Mouse (Mus musculus) liver, postnatal 0 days (tissue): ENCODE data around the gene Mroh2a.

Source experiments
- CTCF ChIP-seq: sonication (generic); IDR thresholded peaks from 2 replicates; pipeline ENCODE4 v1.5.1; 2016; ENCODE audit warnings: antibody characterized with exemption, low read depth
- EP300 ChIP-seq: IDR thresholded peaks from 2 replicates; pipeline ENCODE4 v1.6.1; 2016; ENCODE audit warnings: antibody characterized with exemption, low read depth, mild to moderate bottlenecking

DNA sequence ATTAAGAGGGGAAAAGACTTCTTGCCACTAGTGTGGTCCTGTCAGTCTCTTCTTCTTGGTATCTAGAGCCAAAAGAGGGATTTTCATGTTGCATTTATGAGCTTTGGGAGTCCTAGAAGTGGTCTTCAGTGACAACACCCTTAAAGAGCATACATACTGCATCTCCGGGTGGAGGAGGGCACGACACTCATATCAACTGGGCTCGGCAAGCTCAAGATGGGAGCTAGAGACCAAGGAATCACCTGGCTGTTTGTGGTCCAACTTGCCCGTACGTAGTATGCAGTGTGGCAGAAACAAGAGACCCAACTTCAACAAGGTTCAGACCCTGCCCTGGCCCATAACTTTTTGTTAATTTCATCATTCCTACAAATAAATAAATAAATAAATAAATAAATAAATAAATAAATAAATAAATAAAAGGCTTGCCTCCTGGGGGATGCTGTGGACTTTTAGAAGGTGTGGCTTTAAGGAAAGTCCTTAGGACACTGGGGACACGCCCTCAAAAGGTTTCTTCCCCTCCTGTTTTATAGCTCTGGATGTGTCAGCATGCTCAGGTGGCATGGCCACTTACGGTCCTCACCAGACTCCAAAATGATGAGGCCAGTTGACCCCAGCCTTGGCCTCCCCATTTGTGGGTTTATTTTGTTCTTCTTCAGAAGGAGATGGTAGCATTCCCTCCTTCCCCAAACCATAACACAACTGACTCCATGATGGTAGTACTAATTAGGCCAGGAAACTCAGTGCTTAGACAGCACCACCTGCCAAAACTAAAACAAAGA lies 70.9 kb downstream of the Mroh2a start:
- TF ChIP-seq CTCF: no peak
- TF ChIP-seq EP300: no peak
